Mouse (Mus musculus) MN1 (cell line): ENCODE measurements around the gene Eva1c.
A peak's percentile ranks its signal among the peaks of the same experiment; 100 is the strongest.
"Not testable (repeated sequence)": the region's sequence is repeated elsewhere in the genome, so short reads cannot be mapped to it uniquely, and the experiment has no call there.

Source experiments
- DNase-seq: peaks from one replicate; pipeline ENCODE4 v3.0.0-alpha.2; 2016; ENCODE audit warnings: low spot score

Gene Eva1c

DNA sequence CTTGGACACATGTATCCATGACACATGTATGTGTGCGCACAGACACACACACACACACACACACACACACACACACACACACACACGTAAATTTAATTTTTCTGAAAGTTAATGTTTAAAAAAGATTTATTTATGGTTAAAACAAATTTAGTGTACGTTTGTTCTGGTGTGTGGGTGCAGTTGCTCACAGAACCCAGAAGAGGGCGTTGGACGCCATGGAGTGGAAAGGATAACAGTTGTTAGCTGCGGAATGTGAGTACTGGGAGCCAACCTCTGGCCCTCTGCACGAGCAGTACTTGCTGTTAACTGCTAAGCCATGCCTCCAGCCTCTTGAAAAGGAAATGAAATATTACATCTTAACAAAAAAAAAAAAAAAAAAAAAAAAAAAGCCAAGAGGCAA lies at the start of gene Eva1c:
Eva1c (plus strand) TSS at position 263 of the 400 bp plus-strand sequence.
- no peak for DNase-seq

DNA sequence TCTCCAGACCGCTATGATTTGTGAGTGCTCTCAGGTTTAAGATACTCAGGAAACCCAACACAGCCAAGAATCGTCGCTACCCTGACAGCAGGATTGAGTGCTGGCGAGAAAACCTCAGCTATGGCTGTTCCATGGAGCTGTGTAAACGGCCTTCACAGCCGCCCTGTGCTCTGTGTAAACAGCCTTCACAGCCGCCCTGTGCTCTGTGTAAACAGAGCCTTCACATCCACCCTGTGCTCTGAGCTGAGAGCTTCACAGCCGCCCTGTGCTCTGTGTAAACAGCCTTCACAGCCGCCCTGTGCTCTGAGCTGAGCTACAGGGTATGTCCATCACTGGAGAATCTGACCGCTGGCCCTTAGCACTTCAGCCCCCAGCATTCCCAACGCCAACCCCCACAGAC lies 46.7 kb upstream of the Eva1c start:
- DNase-seq = no peak

DNA sequence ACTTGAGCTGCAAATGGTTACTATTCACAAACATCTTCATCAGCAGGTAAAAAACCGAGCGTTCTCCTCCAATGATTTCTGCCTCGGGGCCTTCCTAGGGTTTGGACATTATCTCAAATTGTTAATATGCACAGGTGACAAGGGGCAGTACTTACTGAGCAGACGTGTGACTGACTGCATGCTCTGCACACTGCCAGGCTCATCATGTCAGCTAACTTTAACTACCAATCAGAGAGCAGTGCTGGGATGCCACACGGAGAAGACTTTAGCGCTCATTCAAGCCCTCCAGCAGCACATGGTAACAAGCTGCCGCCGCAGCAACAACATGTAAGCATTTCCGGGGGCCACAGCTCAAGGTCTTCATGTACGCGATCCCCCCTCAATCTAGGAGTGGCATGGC lies 43.2 kb upstream of the Eva1c start:
- no peak for DNase-seq

DNA sequence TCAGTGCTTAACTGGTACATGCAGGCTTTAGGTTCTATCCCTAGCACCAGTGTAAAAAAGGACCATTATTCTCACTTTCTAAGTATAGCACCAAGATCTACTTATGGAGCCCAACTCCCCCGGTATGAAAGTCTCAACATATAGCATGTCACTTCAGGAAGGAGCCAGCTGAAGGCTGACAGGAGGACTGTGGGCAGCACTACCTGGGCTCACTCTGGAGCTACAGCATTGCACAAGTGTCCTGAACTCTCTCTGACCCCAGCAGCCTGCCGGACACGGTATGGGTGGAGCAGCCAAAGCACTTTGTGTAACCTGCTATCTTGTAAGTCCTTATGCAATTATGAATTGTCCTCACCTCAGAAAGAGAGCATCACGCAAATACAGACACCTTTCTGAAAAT lies 41.3 kb upstream of the Eva1c start:
- no peak for DNase-seq

DNA sequence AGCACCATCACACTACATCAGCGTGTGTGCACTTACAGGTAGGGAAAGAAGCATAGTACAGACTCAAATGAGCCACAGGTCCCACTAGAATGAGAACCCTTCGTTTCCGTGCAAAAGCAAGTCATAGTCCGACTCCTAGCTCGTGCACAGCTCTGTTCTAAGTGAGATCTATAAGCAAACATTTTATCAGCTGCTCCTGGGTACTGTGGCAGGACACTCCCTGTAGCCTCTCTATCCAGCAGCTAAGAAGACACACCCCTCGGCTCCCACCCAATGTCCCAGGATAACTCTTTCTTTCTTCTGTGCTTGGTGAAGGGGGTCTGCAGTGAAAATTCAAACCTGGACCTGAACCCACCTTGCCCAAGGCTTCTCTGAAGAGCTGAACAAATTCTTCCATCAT lies 37.9 kb upstream of the Eva1c start:
- no peak for DNase-seq

DNA sequence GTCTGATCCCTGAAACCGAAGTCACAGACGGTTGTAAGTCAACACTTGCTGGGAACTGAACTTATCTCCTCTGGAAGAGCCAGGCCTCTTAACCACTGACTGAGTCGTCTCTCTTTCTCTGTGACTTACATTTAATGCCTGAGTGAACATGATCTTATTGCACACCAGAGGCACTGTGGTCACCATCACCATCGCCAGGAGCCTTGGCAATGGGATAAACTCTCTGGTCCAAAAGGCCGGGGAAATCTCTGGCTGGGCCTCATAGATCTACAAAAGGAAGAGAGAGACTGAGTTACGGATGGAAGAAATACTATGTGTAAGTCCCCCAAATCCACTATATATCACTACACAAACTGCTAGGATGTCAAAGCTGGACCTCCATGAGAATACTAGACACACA lies 35.6 kb upstream of the Eva1c start:
- DNase-seq = no peak

DNA sequence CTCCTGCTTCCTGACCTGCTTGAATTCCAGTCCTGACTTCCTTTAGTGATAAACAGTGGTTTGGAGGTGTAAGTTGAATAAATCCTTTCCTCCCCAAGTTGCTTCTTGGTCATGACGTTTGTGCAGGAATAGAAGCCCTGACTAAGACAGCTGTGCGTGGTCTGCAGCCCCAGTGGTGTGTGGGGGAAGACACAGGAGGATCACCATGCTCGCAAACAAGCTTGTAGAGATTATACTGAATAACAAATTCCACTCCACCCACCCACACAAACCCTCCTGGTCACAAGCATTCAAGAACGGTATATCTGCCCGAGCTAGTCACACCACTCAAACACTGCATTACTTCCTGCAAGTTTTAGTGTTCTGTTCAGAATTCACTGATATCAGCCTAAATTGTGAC lies 34.5 kb upstream of the Eva1c start:
- DNase-seq = no peak

DNA sequence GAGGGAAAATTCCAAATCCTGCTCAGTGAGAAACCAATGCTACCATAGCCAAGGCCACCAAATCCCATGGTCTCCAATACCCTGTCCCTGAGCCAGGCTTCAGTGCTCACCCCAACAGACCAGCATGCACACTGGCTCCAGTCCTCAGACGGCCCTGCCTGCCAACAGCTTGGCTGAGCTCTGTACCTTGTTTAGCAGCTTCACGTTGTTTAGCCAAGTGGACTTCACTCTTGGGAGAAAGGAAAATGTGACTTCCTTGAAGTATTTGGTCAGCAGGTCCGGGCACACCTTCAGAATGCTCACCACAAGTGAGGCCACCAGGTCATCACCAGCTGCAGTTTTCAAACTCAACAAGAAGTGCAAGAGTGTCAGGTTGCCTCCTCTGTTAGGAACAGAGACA lies 34.0 kb upstream of the Eva1c start:
- DNase-seq = no peak

DNA sequence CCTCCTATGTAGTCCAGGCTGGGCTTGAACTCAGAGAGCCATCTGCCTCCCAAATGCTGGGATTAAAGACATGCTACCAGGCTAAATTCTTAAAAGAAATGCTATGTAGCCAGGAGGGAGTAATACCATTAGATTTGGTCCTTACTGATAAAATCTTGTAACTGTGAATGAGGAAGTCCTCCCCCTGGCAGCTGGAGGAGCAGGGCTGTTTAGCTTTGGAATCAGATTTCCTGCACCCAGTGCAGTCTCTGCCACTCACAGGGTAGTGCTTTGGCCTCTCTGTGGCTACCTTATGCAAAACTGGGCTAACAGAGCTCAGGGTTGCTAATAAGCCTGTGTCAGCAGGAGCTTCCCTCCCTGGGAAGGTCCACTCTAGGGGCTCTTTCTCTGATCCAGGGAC lies 31.8 kb upstream of the Eva1c start:
- peak; percentile 62 for DNase-seq

DNA sequence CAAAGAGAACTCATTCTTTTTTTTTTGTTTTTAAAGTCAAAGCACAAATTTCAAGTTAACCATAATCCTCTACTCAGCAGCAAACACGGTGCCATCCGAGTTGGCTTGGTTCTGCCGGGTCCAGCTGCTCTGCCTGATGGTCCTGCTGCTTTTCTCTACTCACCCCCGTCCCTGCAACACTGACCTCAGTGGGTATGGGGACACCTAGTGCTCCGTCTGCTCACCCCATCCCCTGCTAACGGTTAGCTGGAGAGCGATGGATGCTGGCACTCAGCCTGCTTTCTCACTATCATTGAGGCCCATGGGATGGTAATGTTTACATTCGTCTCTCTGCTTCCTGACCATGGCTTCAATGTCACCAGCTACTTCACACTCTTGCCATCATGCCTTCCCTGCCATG lies 28.1 kb upstream of the Eva1c start:
- DNase-seq = no peak

DNA sequence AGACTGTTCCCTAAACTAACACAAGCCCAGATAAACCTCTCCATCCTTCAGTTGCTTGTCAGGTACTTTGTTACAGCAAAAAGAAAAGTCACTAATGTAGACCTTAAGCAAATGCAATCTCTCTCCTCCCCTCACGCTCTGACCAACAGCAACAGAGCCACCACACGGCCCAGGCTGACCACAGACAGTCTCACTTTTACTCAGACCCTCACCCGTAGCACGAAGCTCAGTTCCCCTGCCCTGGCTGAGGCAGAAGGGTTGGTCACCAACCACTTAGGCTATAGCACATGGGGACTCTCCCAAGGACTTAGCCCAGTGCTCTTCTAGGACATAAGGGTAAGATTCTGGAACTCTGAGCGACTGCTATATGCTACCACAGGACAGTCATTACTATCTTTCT lies 27.7 kb upstream of the Eva1c start:
- DNase-seq = no peak

DNA sequence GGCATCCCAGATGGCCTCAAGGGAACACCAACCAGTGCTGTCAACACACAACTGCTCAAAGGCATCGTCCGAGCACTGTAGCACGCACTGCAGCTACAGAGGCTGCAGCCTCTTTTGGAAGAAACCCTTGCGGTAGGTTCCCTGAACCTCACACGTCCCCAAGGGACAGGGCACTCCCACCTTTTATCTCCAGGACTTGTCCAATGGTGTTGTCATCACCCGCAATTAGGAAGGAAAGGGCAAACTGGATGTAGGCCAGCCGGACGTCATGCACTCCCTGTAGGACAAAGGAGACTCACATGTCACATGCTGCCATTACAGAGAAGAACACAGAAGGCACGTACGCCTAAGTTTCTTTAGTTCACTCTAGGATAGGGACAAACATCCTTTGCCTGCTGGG lies 26.7 kb upstream of the Eva1c start:
- DNase-seq = peak; percentile 79

DNA sequence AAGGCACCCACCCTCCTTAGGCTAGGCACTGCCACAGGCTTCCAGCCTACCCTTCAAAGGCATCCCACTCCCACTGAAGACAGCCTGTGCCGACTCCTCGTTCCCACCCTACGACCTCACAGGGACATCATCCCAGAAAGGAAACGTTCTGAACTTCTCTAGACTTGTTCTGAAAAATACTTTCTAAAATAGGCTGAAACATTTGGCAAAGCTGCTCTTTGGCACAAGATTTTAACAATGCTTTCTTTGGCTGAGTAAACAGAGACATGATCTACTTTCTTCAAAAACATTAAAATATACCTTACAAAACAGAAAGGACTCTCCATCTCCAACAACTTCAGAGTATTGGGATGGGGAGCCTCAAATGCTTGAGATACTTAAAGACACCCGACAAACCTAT lies 25.3 kb upstream of the Eva1c start:
- no peak for DNase-seq

DNA sequence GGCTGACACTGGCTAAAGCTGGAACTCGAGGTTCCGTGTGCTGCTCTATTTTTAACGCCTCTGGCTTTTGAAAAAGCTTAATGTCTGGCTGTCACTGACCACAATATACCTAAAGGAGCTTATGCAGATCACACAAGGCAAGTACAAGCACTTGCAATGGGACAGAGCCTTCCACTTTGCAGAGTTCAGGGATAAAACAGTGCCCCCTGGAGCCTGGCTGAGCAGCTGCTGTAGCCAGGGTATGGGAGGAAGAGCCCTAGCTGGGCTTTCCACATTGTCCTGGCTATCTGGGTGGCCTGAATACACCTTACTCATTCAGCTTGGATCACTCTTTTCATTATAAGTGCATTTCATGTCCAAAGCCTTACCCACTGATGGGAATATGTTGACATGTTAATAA lies 24.6 kb upstream of the Eva1c start:
- peak; percentile 16 for DNase-seq

DNA sequence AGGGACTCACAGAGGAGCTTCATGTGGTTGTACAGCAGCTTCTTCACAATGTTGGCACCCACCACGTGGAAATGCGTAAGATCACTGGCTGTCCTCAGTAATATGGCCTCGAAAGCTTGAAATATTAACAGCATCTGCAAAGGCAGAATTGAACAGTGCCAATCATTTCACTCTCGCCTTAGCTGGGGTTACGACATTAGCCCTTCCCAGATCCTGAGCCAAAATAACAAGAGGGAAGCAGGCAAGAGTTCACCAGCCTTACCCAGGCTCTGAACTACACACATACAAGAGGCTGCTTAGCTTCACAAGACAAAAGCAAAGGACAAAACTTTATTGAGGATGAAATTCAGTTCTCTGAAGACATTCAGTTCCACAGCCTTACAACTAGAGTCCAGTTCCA lies 22.1 kb upstream of the Eva1c start:
- DNase-seq = no peak

DNA sequence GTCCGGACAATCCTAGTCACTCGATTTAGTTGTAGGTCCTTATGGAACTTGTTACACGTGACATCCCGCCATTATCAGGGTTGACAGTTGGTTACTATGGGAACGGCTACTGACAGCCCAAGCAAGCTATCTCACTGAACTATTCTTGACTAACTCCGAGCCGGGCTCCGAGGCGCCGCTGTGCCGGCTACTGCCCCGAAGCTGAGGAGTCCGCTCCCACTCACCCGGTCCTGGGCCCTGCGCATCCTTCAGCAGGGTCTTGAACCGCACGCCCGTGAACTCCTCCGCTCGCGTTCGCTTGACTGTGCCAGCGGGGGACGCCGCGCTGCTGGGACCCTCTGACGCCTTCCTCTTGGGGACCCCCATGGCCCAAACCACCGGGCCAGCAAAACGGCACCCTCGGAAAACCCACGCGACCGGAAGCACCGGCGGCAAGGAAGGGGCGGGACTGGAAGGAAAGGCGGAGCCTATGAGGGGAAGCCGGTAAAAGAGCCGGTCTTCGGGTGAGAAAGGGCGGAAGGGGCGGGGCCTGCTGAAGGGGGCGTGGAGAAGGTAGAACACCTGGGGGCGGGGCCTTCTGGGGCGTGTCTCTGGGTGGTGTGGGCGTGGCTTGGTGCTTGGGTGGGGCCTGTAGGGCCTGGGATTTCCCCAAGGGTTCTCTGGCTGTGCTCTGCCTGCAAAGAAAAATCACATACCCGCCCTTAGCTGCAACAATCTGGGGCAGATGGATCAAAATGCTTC lies 16.4 kb upstream of the Eva1c start, which contains the start of gene Urb1:
Urb1 (minus strand) TSS at position 439 of the 741 bp plus-strand sequence.
- peak; percentile 96 for DNase-seq

DNA sequence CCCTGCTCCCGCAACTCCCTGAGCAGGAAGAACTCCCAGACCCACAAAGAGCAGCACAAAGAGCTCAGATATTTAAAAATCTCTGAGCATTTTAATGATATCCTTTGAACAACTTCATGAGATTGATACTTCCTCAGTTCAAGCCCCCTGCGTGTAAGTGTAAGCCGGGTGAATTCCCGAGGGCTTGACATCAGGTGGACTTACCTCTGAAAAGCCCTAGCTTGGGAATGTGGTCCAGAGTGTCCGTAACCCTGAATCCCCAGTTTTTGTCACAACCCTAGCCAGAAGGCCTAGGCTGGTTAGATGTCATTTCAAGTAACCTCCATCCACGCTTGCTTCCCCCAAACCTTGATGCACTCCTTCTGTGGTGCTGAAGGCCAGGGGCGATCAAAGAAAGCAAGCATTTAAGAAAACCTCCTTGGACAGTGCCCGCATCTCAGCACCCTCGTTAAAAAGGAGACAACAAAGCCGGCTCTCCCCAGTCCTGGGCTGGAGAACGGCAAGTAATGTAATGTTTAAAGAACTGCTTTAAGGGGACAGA lies 15.7 kb upstream of the Eva1c start:
- no peak for DNase-seq

DNA sequence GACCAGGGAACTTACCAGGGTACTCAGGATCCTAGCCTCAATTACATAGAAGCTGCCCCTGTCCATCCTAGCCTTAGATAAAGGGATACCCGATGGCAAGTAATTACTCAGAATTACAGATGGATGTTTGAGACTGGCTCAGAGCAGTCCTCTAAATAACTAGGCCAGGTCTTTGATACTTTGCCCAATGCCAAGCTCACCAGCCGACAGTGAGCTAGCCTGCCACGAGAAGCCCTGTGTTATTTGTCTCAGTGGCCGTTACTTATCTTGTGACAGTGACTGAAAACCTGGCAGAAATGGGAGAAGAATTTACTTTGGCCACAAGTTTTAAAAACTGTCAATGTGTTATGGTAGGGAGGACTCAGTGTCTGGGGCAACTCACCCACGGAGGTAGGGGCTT lies 14.4 kb upstream of the Eva1c start:
- DNase-seq = no peak

DNA sequence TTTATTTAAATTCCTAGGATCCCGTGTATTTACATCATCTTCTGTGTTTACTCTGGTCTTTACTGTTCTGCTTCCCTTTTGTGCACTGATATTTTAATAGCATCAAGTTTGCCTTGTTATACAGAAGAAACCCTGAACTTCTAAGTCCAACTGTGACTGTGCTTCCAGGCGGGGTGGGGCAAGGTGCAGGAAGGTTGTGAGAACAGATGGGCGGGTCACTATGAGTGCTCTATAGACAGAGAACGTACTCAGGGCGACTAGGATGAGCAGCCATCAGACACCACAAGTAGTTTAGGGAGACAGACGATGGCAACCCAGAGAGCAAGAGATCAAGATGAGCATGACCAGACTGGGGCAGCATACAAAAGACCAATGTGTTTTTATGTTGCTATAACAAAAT lies 6.2 kb upstream of the Eva1c start:
- DNase-seq = no peak

DNA sequence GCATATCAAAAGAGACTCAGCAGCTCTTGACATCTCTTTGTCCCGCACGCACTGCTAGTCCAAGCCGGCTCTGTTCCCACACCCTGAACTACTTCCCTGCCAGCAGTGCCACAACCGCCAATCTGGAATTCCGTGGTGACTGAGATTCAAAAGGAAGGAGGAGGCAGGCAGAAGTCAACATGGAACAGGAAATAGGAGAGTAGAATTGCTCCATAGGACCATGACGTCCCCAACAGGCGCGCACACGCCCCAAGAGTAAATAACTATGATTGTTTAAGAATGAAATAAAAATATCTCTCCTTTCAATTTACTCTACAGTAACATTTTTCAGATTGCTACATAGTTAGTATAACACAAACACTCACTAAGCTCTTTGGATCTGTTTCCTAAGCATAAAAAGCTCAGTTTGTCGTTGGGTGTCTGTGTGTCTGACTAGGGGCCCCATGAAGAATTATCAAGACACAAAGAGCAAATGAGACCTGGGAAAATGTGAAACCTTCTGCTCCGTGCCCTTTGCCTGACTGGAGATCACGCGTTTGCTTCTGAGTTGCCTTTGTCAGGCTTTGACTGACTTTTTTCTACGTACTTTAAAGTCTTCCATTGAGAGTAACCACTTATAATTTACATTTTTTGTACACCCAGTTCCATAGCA lies 5.3 kb upstream of the Eva1c start:
- DNase-seq = no peak

DNA sequence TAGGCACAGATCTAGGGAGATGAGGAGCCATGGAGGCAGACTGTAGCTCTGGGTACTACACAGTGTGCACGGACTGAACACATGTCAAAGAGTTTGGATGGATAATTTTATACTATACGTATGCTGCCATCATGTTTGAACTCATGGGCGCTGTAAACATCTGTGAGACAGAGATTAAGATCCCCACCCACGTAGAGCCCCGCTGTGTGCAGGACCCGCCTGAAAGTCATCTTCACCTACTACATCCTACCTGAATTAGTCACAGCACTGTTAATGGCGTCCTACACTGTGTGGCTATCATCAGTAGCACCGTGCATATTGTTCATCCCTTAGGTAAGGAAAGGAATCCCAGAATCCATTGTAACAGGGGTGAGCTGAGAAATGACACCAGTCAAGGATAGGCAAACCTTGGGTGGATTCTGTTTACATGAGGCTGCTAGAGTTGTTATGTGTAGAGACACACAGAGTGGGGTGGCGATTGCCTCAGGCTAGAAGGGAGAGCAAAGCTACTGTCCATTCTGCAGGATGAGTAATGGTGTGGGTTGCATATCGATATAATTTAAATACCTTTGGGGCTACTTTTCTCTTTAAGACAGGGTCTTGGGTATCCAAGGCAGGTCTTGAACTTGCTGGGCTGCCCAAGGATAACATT lies 4.1 kb upstream of the Eva1c start:
- DNase-seq = no peak

DNA sequence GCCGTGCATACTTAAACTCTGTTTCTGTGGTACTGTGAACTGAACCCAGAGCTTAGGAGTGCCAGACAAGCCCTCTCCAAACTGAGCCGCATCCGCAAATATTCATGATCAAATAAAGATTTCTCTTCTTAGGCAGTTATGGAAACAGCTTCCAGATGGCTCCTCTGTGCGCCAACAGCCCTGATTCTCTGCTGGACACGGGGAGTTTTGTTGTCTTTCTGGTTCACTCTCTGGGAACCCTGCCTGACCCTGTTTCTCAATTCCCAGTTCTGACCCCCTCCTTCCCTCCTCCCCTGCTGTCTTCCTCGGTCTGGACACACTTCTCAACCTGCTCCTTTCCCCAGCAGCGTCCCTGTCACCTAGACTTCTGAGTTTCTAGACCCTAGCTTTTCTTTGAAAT lies 3.5 kb upstream of the Eva1c start:
- no peak for DNase-seq

DNA sequence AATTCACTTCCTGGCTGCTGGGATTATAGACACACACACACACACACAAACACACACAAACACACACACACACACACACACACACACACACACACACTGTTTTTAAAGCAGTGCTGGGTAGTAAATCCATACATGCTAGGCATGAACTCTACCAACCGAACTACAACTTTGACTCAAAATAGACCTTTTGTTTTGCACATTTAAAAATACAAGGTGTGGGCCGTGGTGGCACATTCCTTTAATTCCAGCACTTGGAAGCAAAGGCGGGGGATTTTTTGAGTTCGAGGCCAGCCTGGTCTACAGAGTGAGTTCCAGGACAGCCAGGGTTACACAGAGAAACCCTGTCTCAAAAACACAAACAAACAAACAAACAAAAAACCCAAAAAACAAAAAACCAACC lies 2.5 kb upstream of the Eva1c start:
- not testable (repeated sequence) for DNase-seq
